Mouse (Mus musculus) heart, embryonic 16.5 days (tissue): ENCODE measurements at regions not wholly inside any gene's neighbourhood (a gene's known extent, or its start where the extent isn't known, plus 50 kb on each side); places are given as distances from the start of the nearest gene placed in this dataset.

Source experiments
- ATAC-seq: fragments of 200-750 bp; cut with Nextera tagmentation; replicated peaks from 2 replicates; pipeline ENCODE4 v1.8.0; 2017; ENCODE audit warnings: moderate number of reproducible peaks; ENCODE audit not compliant: insufficient read depth, low FRiP score; ENCODE audit errors: extremely low read depth
- H3K27ac ChIP-seq: fragments of 300-500 bp; sonication (generic); 2 replicates; pipeline ENCODE4 v1.5.1; 2014; ENCODE audit warnings: mild to moderate bottlenecking, low read length, control low read depth, moderate library complexity
- H3K27me3 ChIP-seq: fragments of 300-500 bp; sonication (generic); 2 replicates; pipeline ENCODE4 v1.6.1; 2014; ENCODE audit warnings: low read length, mixed read lengths; ENCODE audit not compliant: control insufficient read depth, insufficient read depth
- H3K36me3 ChIP-seq: fragments of 300-500 bp; sonication (generic); 2 replicates; pipeline ENCODE4 v1.6.1; 2014; ENCODE audit not compliant: control insufficient read depth, insufficient read depth
- H3K4me1 ChIP-seq: fragments of 300-500 bp; sonication (generic); 2 replicates; pipeline ENCODE4 v1.6.1; 2014; ENCODE audit warnings: low read length, mixed read lengths; ENCODE audit not compliant: control insufficient read depth, insufficient read depth
- H3K4me2 ChIP-seq: fragments of 300-500 bp; sonication (generic); 2 replicates; pipeline ENCODE4 v1.6.1; 2014; ENCODE audit warnings: low read depth, mild to moderate bottlenecking, control low read depth, low read length
- H3K4me3 ChIP-seq: fragments of 300-500 bp; sonication (generic); 2 replicates; pipeline ENCODE4 v1.5.1; 2014; ENCODE audit warnings: mild to moderate bottlenecking, control low read depth, low read length
- H3K9ac ChIP-seq: fragments of 300-500 bp; sonication (generic); 2 replicates; pipeline ENCODE4 v1.6.1; 2014; ENCODE audit warnings: low read length, control low read depth
- H3K9me3 ChIP-seq: fragments of 300-500 bp; sonication (generic); replicated peaks from 2 replicates; pipeline ENCODE4 v1.6.1; 2016; ENCODE audit warnings: low read length; ENCODE audit not compliant: control insufficient read depth
- WGBS: fragments of 180-500 bp; shearing (Covaris S2); extraction: QIAGEN DNeasy Blood & Tissue Kit; methylation state at CpG from one replicate; pipeline ENCODE4 v1.1.7; 2014; 5-methylcytosine and 5-hydroxymethylcytosine counted together

DNA sequence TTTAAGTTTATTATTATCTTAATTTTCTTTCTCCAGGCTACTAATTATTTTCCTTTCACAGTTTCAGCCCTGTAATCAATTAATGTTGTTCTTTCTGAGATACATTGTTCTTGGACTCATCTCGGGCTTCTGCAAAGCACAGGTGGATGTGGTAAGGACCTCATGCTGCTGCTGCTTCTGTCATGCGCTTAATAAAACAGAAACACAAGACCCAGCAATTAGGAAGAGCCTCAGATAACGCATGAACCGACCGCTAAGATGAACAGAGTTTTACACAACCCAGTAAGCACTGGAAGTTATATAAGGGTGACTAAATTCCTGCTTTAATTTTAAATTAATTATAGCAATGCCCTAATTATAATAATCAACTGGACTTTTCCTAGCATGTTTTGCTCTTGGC lies 70.7 kb upstream of the Gk2 start:
- WGBS: 79% methylated on average over 5 of the region's 5 CpGs

More for the DNA sequence above, 70.7 kb upstream of the Gk2 start:
- Histone ChIP-seq H3K27me3 (no peaks in the 10 kb centered on the region), H3K4me2 (no peak overlapping the region), H3K9me3 (no peaks in the 10 kb centered on the region), H3K9ac (no peak overlapping the region), H3K4me3 (no peak overlapping the region), H3K27ac (no peak overlapping the region), H3K4me1 (no peaks in the 10 kb centered on the region), H3K36me3 (no peaks in the 10 kb centered on the region)
- no peak for ATAC-seq
